Mouse (Mus musculus): ENCODE measurements around the gene Nisch. TPM values are rescaled to one million over a fixed set of nuclear protein-coding genes. Genes with fewer than 3 reads are reported as not detected.

Nisch gene
- polyA plus RNA-seq, 1 experiment from 2014 or later = 197 TPM

DNA sequence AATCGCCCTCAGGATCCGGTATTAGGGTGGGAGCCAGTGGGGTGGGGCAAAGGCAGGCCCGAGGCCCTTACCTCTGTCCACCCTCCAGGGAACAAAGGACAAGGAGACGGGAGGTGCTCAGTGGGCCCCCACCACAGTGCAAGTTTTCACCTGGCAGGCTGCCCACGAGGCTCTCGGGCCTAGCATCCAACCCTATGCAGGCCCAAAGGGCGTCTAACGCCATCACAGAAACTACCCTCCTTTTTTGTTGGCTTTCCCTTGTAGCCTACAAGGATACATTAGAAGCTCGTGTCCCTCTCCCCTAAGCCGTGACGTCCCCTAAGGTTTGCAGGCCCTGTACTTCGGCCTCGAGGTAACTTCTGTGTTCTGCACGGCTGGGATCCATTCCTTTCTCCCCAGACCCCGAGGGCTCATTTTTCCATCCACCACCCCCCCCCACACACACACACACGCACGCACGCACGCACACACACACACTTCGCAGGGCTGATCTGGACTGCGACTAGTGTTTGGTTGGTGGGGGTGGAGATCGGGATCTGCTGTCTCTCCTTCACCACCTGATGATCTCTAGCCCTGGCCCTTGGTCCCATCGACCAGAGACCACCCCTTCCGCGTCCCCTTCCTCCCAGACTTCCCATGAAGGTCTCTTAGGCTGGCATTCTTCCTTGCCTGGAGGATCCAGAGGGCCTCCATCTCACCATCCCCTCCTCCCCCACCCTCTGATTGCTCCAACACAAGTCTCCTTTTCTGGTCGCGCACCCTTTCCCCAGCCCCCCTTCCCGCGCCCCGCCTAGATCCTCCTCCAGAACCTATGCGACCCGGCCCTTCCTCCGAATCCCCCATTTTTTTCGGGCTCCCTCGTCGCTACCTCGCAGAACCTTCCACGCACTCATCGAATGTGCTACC, 10.9 kb downstream of the Nisch start:
- DNase-seq (ENCODE audit: low spot score) = peak; percentile 63
- under 1% methylated on average over 39 of the region's 39 CpGs for WGBS
- peak; percentile 49 for ATAC-seq (replicated peaks; ENCODE audit: low FRiP score, low read depth)

DNA sequence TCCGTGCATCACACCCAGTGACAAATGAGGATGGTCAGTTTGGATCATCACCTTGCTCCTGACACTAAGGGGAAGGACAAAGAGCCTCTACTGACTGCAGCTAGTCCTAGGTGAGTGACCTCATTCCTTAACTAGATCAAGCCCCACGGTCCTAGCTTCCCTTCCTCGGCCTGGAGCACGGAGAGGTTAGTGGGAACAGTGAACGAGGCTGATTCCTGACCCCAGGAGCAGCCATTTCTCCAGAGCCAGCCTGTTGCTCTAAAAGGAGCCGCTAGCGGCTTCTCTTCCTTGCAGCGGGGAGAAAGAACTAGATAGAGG, 11.5 kb downstream of the Nisch start:
- H3K9ac ChIP-seq (ENCODE audit: low read depth, low read length) = peak overlapping the region; percentile 91
- peak; percentile 52; the same call in 1 of the 2 replicates for ATAC-seq (replicated peaks; ENCODE audit: low FRiP score, low read depth)
- H3K36me3 ChIP-seq (ENCODE audit: insufficient read depth, low read length) = peaks cover 29% of the 10 kb centered on the region
- DNase-seq (ENCODE audit: low spot score) = peak; percentile 57
- H3K9me3 ChIP-seq (replicated peaks; ENCODE audit: low read length) = no peaks in the 10 kb centered on the region
- peak overlapping the region; percentile 90 for H3K27ac ChIP-seq
- no peaks in the 10 kb centered on the region for H3K27me3 ChIP-seq (ENCODE audit: insufficient read depth, low read length)
- 8% methylated on average over 8 of the region's 8 CpGs for WGBS
- H3K4me3 ChIP-seq (replicated peaks; ENCODE audit: low read depth, low read length) = peak overlapping the region; percentile 83
- H3K4me2 ChIP-seq (ENCODE audit: low read length) = peak overlapping the region; percentile 94
- peaks cover 12% of the 10 kb centered on the region for H3K4me1 ChIP-seq (replicated peaks; ENCODE audit: insufficient read depth, low read length)
- no peak for TF ChIP-seq CTCF (IDR thresholded peaks at IDR 0.05; ENCODE audit: low read depth)

More for the DNA sequence above, 10.9 kb downstream of the Nisch start:
- H3K9ac ChIP-seq (ENCODE audit: low read depth, low read length) = peak overlapping the region; percentile 91
- H3K9me3 ChIP-seq (replicated peaks; ENCODE audit: low read length) = no peaks in the 10 kb centered on the region
- peak overlapping the region; percentile 94 for H3K4me2 ChIP-seq (ENCODE audit: low read length)
- peaks cover 12% of the 10 kb centered on the region for H3K4me1 ChIP-seq (replicated peaks; ENCODE audit: insufficient read depth, low read length)
- peaks cover 24% of the 10 kb centered on the region for H3K36me3 ChIP-seq (ENCODE audit: insufficient read depth, low read length)
- H3K27ac ChIP-seq = peak overlapping the region; percentile 90
- no peaks in the 10 kb centered on the region for H3K27me3 ChIP-seq (ENCODE audit: insufficient read depth, low read length)
- H3K4me3 ChIP-seq (replicated peaks; ENCODE audit: low read depth, low read length) = peak overlapping the region; percentile 83
- TF ChIP-seq CTCF (IDR thresholded peaks at IDR 0.05; ENCODE audit: low read depth) = no peak

DNA sequence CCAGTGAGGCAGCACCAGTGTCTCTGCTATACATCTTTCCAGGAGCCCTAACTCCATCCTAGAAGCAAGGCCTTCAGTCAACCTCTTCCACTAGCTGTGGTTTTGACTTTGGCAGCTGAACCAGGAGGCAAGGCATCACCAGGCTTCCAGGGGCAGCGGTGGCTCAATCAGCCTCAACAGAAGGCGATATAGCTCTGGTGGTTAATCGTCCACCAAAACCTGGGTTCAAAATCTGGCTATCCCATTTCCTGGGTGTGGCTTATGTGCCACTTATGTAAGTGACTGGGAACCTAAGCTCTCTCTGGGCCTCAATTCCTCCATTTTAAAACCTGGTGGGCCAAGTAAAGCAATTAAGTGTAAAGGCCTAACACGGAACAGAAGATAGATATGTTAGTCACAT, 11.9 kb downstream of the Nisch start:
- peaks cover 30% of the 10 kb centered on the region for H3K36me3 ChIP-seq (ENCODE audit: insufficient read depth, low read length)
- peak overlapping the region; percentile 83 for H3K4me3 ChIP-seq (replicated peaks; ENCODE audit: low read depth, low read length)
- H3K4me1 ChIP-seq (replicated peaks; ENCODE audit: insufficient read depth, low read length) = peaks cover 12% of the 10 kb centered on the region
- no peak for ATAC-seq (replicated peaks; ENCODE audit: low FRiP score, low read depth)
- DNase-seq (ENCODE audit: low spot score) = no peak
- no peak for TF ChIP-seq CTCF (IDR thresholded peaks at IDR 0.05; ENCODE audit: low read depth)
- H3K9ac ChIP-seq (ENCODE audit: low read depth, low read length) = peak overlapping the region; percentile 91
- H3K4me2 ChIP-seq (ENCODE audit: low read length) = peak overlapping the region; percentile 94
- no peaks in the 10 kb centered on the region for H3K27me3 ChIP-seq (ENCODE audit: insufficient read depth, low read length)
- H3K9me3 ChIP-seq (replicated peaks; ENCODE audit: low read length) = no peaks in the 10 kb centered on the region
- WGBS = 36% methylated on average over 4 of the region's 4 CpGs
- H3K27ac ChIP-seq = peak overlapping the region; percentile 90

DNA sequence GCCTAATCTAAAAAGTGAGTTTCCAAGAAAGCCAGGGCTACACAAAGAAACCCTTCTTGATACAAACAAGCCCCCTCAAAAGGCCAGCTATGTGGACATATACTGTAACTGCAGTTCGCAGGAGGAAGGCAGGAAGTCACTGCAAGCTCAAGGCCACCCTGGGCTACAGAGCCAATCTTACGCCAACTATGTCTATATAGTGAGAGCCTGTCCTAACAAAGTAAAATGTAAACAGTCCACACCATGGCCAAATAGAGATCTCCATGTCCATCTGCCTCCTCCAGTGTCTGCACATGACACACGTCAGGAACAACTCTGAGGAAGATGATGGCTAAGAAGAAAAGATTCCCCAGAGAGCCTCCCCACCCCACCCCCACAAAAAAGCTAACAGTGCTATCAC, 16.7 kb downstream of the Nisch start:
- Histone ChIP-seq H3K27me3 (ENCODE audit: insufficient read depth, low read length) (no peaks in the 10 kb centered on the region), H3K4me2 (ENCODE audit: low read length) (no peak overlapping the region), H3K9me3 (replicated peaks; ENCODE audit: low read length) (no peaks in the 10 kb centered on the region), H3K4me1 (replicated peaks; ENCODE audit: insufficient read depth, low read length) (peaks cover 13% of the 10 kb centered on the region), H3K9ac (ENCODE audit: low read depth, low read length) (no peak overlapping the region), H3K4me3 (replicated peaks; ENCODE audit: low read depth, low read length) (no peak overlapping the region), H3K27ac (no peak overlapping the region), H3K36me3 (ENCODE audit: insufficient read depth, low read length) (peaks cover 46% of the 10 kb centered on the region)
- ATAC-seq (replicated peaks; ENCODE audit: low FRiP score, low read depth) = no peak
- 79% methylated on average over 3 of the region's 3 CpGs for WGBS
- no peak for DNase-seq (ENCODE audit: low spot score)
- no peak for TF ChIP-seq CTCF (IDR thresholded peaks at IDR 0.05; ENCODE audit: low read depth)

DNA sequence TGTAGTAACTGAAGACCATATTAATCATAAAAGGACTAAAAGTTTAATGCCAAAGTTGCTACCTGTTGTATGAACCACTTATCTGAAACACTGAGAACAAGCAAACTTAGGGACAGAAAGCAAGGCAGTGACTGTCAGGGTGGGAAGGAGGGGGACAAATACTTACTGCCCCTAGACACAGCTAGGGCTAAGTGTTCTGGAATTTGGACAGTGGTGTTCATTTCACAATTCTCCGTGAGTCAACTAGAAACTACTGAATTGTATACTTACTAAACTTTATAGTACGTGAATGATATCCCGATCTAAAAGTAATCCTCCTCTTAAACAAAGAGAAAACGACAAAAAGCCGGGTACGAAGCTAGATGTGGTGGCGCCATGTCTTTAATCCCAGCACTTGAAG, 17.1 kb downstream of the Nisch start:
- Histone ChIP-seq H3K4me2 (ENCODE audit: low read length) (no peak overlapping the region), H3K4me1 (replicated peaks; ENCODE audit: insufficient read depth, low read length) (peaks cover 9% of the 10 kb centered on the region), H3K36me3 (ENCODE audit: insufficient read depth, low read length) (peaks cover 50% of the 10 kb centered on the region), H3K9ac (ENCODE audit: low read depth, low read length) (no peak overlapping the region), H3K4me3 (replicated peaks; ENCODE audit: low read depth, low read length) (no peak overlapping the region), H3K27ac (no peak overlapping the region), H3K27me3 (ENCODE audit: insufficient read depth, low read length) (no peaks in the 10 kb centered on the region), H3K9me3 (replicated peaks; ENCODE audit: low read length) (no peaks in the 10 kb centered on the region)
- TF ChIP-seq CTCF (IDR thresholded peaks at IDR 0.05; ENCODE audit: low read depth) = no peak
- 92% methylated on average over 7 of the region's 7 CpGs for WGBS
- no peak for DNase-seq (ENCODE audit: low spot score)
- no peak for ATAC-seq (replicated peaks; ENCODE audit: low FRiP score, low read depth)

DNA sequence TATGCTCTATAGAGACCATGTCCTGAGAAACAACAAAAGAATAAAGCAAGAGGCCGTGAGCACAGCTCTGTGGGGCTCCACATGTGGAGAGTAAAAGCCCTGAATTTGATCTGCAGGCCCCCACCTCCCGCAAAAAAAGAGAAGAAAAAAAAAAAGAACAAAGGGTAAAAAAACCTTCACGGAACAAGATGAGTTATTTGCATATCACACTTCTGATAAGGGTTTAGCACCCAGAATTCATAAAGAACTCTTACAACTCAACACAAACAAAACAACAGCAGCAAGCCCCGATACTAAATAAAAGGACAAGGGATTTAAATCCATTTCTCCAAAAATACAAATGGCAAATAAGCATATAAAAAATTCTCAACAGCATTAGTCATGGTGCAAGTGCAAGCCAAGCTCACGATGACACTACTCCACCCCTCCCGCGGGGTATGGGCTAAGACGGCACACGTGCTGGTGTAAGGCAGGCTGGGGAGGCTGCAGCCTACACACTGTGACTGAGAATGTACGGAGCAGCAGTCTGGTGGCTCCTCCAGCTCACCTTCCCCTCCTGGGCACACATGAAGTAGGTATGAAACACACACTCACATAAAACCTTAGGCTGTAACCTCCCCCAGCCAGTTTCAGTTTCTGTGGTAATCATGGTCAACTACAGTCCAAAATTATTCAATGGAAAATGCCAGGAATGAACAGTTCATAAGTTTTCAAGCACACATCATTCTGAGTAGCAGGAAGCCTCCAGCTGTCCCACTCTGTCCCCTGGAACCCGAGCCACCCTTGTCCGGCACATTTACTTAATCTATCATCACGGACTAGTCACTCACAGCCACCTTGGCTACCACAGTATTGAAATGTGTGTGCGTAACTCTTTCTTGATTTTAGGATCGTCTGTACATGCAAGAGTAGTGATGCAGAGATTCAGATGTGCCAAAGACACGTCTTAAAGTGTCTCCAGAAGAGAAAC, 18.9 kb downstream of the Nisch start:
- ATAC-seq (replicated peaks; ENCODE audit: low FRiP score, low read depth) = 0 out of 2 replicates have a peak, but pooled peaks have one; percentile 36
- H3K27ac ChIP-seq = no peak overlapping the region
- 58% methylated on average over 16 of the region's 16 CpGs for WGBS
- no peak overlapping the region for H3K9ac ChIP-seq (ENCODE audit: low read depth, low read length)
- no peak overlapping the region for H3K4me3 ChIP-seq (replicated peaks; ENCODE audit: low read depth, low read length)
- peak; percentile 32 for DNase-seq (ENCODE audit: low spot score)
- H3K27me3 ChIP-seq (ENCODE audit: insufficient read depth, low read length) = no peaks in the 10 kb centered on the region
- no peak for TF ChIP-seq CTCF (IDR thresholded peaks at IDR 0.05; ENCODE audit: low read depth)
- 0 out of 2 replicates have a peak, but pooled peaks cover 3% of the 10 kb centered on the region for H3K4me1 ChIP-seq (replicated peaks; ENCODE audit: insufficient read depth, low read length)
- H3K4me2 ChIP-seq (ENCODE audit: low read length) = no peak overlapping the region
- H3K36me3 ChIP-seq (ENCODE audit: insufficient read depth, low read length) = peaks cover 53% of the 10 kb centered on the region
- H3K9me3 ChIP-seq (replicated peaks; ENCODE audit: low read length) = no peaks in the 10 kb centered on the region
